Mouse (Mus musculus): ENCODE results near the gene Plin4.
"Not testable (repeated sequence)": the region's sequence is repeated elsewhere in the genome, so short reads cannot be mapped to it uniquely, and the experiment has no call there.

Plin4 gene

GRCm38 (mm10) chr17:56116193-56116592 is 6.6 kb upstream of the Plin4 start:
- POLR2A ChIA-PET, result interaction anchor here in 2 of 4 experiments (0.6 kb wide), 2 partner anchors 26 to 228 kb away, joined by 3 to 4 read pairs; no protein-coding TSS in a partner anchor

GRCm38 (mm10) chr17:56112743-56113142 is 3.1 kb upstream of the Plin4 start:
- CTCF ChIA-PET, result interaction anchor here in 3 of 4 experiments (1.0 to 2.6 kb wide), 15 partner anchors 8 to 440 kb away, joined by 3 to 18 read pairs (median 5); no protein-coding TSS in a partner anchor
- POLR2A ChIA-PET, result interaction anchor here in 1 of 4 experiments (1.0 to 1.9 kb wide), 4 partner anchors 13 to 142 kb away, joined by 3 to 4 read pairs (median 3); partner anchors contain the start of gene Hdgfl2

More at GRCm38 (mm10) chr17:56116193-56116592, 6.6 kb upstream of the Plin4 start:
- CTCF ChIA-PET, result interaction anchor here in 3 of 4 experiments (0.6 to 1.4 kb wide), 6 partner anchors 9 to 161 kb away, joined by 3 to 9 read pairs (median 4); partner anchors contain the start of genes Sh3gl1 (in 1 of the 3) and Ticam1 (in 1 of the 3)

GRCm38 (mm10) chr17:56111864-56112263 is 2.3 kb upstream of the Plin4 start:
- ChIA-PET CTCF (interaction anchor here (0.5 to 2.6 kb wide), 49 partner anchors 9 to 441 kb away, joined by 3 to 18 read pairs (median 4); partner anchors contain the start of genes Lrg1 (in 2 of the 4), Sema6b (in 2 of the 4) and Dpp9 (in 1 of the 4)), POLR2A (interaction anchor here in 3 of 4 experiments (0.7 to 1.9 kb wide), 8 partner anchors 14 to 239 kb away, joined by 3 to 4 read pairs (median 3); partner anchors contain the start of gene Hdgfl2 (in 1 of the 3))

GRCm38 (mm10) chr17:56111021-56111420 is 1.4 kb upstream of the Plin4 start:
- ChIA-PET POLR2A (interaction anchor here in 2 of 4 experiments (0.7 to 1.1 kb wide), 3 partner anchors 15 to 521 kb away, joined by 3 to 4 read pairs (median 3); no protein-coding TSS in a partner anchor), CTCF (interaction anchor here (0.9 to 2.6 kb wide), 23 partner anchors 9 to 240 kb away, joined by 3 to 18 read pairs (median 5); partner anchors contain the start of genes Dpp9 (in 1 of the 4), Lrg1 (in 1 of the 4) and Sema6b (in 1 of the 4))

- ChIA-PET POLR2A (no interaction called here), CTCF (interaction anchor here in 2 of 4 experiments (2.1 to 2.6 kb wide), 3 partner anchors 14 to 153 kb away, joined by 9 to 18 read pairs (median 10); no protein-coding TSS in a partner anchor)
Observed at GRCm38 (mm10) chr17:56110571-56110970, 968 bp upstream of the Plin4 start.

- ChIA-PET CTCF (interaction anchor here in 1 of 4 experiments (1.2 to 1.8 kb wide), 2 partner anchors 9 to 23 kb away, joined by 6 to 7 read pairs; partner anchors contain the start of gene Plin5), POLR2A (interaction anchor here in 2 of 4 experiments (0.8 to 2.4 kb wide), 9 partner anchors 9 to 117 kb away, joined by 3 to 9 read pairs (median 3); partner anchors contain the start of genes Chaf1a (in 1 of the 2), Hdgfl2 (in 1 of the 2) and Plin5 (in 1 of the 2))
Observed at GRCm38 (mm10) chr17:56108334-56109044, 1.1 kb downstream of the Plin4 start.

GRCm38 (mm10) chr17:56107736-56108135 is 1.9 kb downstream of the Plin4 start:
- CTCF ChIA-PET, result interaction anchor here in 2 of 4 experiments (0.7 to 1.8 kb wide), 2 partner anchors 10 to 94 kb away, joined by 3 to 7 read pairs; partner anchors contain the start of gene Plin5 (in 1 of the 2)
- POLR2A ChIA-PET, result interaction anchor here in 1 of 4 experiments (1.1 to 2.4 kb wide), 2 partner anchors 10 to 29 kb away, joined by 3 to 9 read pairs; partner anchors contain the start of genes Hdgfl2 and Plin5

- ChIA-PET POLR2A (interaction anchor here in 3 of 4 experiments (0.5 to 2.4 kb wide), 4 partner anchors 10 to 405 kb away, joined by 3 to 9 read pairs (median 4); partner anchors contain the start of genes Hdgfl2 (in 1 of the 3) and Plin5 (in 1 of the 3)), CTCF (interaction anchor here in 2 of 4 experiments (0.5 to 0.9 kb wide), 3 partner anchors 10 to 244 kb away, joined by 3 to 9 read pairs (median 6); no protein-coding TSS in a partner anchor)
Observed at GRCm38 (mm10) chr17:56106981-56107380, 2.6 kb downstream of the Plin4 start.

- POLR2A ChIA-PET, result not testable (repeated sequence)
- CTCF ChIA-PET, result interaction anchor here in 1 of 4 experiments (0.9 kb wide), 1 partner anchor 19 kb away, joined by 9 read pairs; no protein-coding TSS in a partner anchor
Observed at GRCm38 (mm10) chr17:56106436-56106835, 3.2 kb downstream of the Plin4 start.

GRCm38 (mm10) chr17:56104821-56105220 is 4.8 kb downstream of the Plin4 start:
- CTCF ChIA-PET, POLR2A ChIA-PET: not testable (repeated sequence)

GRCm38 (mm10) chr17:56103465-56104285 is 5.9 kb downstream of the Plin4 start:
- ChIA-PET POLR2A (interaction anchor here in 2 of 4 experiments (1.2 to 2.2 kb wide), 3 partner anchors 25 to 34 kb away, joined by 3 to 9 read pairs (median 4); partner anchors contain the start of gene Hdgfl2 (in 1 of the 2)), CTCF (interaction anchor here in 1 of 4 experiments (1.1 kb wide), 1 partner anchor 24 kb away, joined by 3 read pairs; the partner anchor contains the start of gene Hdgfl2)

- POLR2A ChIA-PET, result interaction anchor here in 2 of 4 experiments (1.2 to 2.2 kb wide), 4 partner anchors 22 to 34 kb away, joined by 3 to 9 read pairs (median 4); partner anchors contain the start of gene Hdgfl2 (in 1 of the 2)
- CTCF ChIA-PET, result interaction anchor here in 3 of 4 experiments (1.1 to 1.4 kb wide), 3 partner anchors 9 to 24 kb away, joined by 3 to 6 read pairs (median 3); partner anchors contain the start of gene Hdgfl2 (in 1 of the 3)
Observed at GRCm38 (mm10) chr17:56102927-56103326, 6.7 kb downstream of the Plin4 start.

GRCm38 (mm10) chr17:56102158-56102557 is 7.4 kb downstream of the Plin4 start:
- CTCF ChIA-PET, result interaction anchor here (0.7 to 1.4 kb wide), 7 partner anchors 9 to 66 kb away, joined by 3 to 6 read pairs (median 3); partner anchors contain the start of gene Sh3gl1 (in 1 of the 4)
- POLR2A ChIA-PET, result interaction anchor here in 3 of 4 experiments (0.6 to 2.6 kb wide), 12 partner anchors 9 to 257 kb away, joined by 3 to 9 read pairs (median 4); partner anchors contain the start of gene Hdgfl2 (in 2 of the 3)

GRCm38 (mm10) chr17:56100811-56101210 is 8.8 kb downstream of the Plin4 start:
- POLR2A ChIA-PET, result interaction anchor here in 3 of 4 experiments (0.7 to 2.6 kb wide), 8 partner anchors 11 to 142 kb away, joined by 3 to 9 read pairs (median 4); partner anchors contain the start of genes Plin5 (in 2 of the 3), Hdgfl2 (in 1 of the 3) and Yju2 (in 1 of the 3)
- CTCF ChIA-PET, result interaction anchor here in 2 of 4 experiments (0.6 to 1.7 kb wide), 3 partner anchors 11 to 31 kb away, joined by 5 to 8 read pairs (median 5); no protein-coding TSS in a partner anchor

GRCm38 (mm10) chr17:56098711-56099572 is 10.7 kb downstream of the Plin4 start:
- POLR2A ChIA-PET, result interaction anchor here in 2 of 4 experiments (0.8 to 3.2 kb wide), 6 partner anchors 9 to 31 kb away, joined by 3 to 9 read pairs (median 4); no protein-coding TSS in a partner anchor
- CTCF ChIA-PET, result interaction anchor here in 3 of 4 experiments (0.6 to 1.6 kb wide), 5 partner anchors 11 to 255 kb away, joined by 3 to 4 read pairs (median 3); partner anchors contain the start of gene Plin4 (in 1 of the 3)

GRCm38 (mm10) chr17:56098180-56098579 is 11.4 kb downstream of the Plin4 start:
- CTCF ChIA-PET, result interaction anchor here in 1 of 4 experiments (1.4 kb wide), 1 partner anchor 13 kb away, joined by 3 read pairs; no protein-coding TSS in a partner anchor

More at GRCm38 (mm10) chr17:56098180-56098579, 11.4 kb downstream of the Plin4 start:
- POLR2A ChIA-PET, result interaction anchor here in 2 of 4 experiments (0.8 to 3.2 kb wide), 6 partner anchors 9 to 30 kb away, joined by 3 to 9 read pairs (median 4); no protein-coding TSS in a partner anchor
